Mouse (Mus musculus): ENCODE results near the gene Garnl3. TPM values are rescaled to one million over a fixed set of nuclear protein-coding genes. Genes with fewer than 3 reads are reported as not detected.
A peak's percentile ranks its signal among the peaks of the same experiment; 100 is the strongest.

Gene Garnl3
- polyA plus RNA-seq, 1 experiment from 2014 or later = 4.6 TPM

- 69% methylated on average over 5 of the region's 5 CpGs for WGBS
- no peak for ATAC-seq (replicated peaks; ENCODE audit: low FRiP score)
Observed at GRCm38 (mm10) chr2:32977114-32977513, 154.3 kb downstream of the Garnl3 start.

DNA sequence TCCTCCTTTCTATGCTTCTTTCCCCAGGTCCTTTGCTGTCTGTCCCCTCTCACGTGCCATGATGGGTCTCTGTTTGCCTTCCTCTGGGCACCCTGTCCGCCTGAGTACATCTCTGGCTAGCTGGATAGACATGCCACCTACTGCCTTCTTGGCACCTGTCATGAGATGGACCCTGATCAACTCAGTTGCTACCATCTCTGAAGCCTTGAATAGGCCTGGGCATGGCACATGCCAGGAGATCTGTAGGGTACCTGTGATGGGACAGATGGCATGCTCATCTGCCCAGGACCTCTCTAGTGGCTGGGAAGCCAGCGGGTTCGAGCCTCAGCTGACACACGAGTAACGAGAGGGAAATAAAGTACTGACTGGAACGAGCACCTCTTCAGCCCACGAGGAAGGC is 157.2 kb downstream of the Garnl3 start:
- ATAC-seq (replicated peaks; ENCODE audit: low FRiP score) = no peak
- Histone ChIP-seq H3K4me3 (ENCODE audit: low read depth, low read length) (no peak overlapping the region), H3K4me2 (no peak overlapping the region), H3K27me3 (replicated peaks; ENCODE audit: control insufficient read depth, insufficient read depth, low read length) (no peaks in the 10 kb centered on the region), H3K36me3 (ENCODE audit: control insufficient read depth, insufficient read depth, low read length) (no peaks in the 10 kb centered on the region), H3K9me3 (ENCODE audit: control insufficient read depth, low read length) (no peaks in the 10 kb centered on the region), H3K27ac (ENCODE audit: low read depth, low read length) (no peak overlapping the region), H3K9ac (ENCODE audit: low read depth, low read length) (no peak overlapping the region), H3K4me1 (replicated peaks; ENCODE audit: control insufficient read depth, insufficient read depth, low read length) (peaks cover 13% of the 10 kb centered on the region)
- 85% methylated on average over 8 of the region's 8 CpGs for WGBS
- DNase-seq (ENCODE audit: low spot score) = no peak

More at GRCm38 (mm10) chr2:32977114-32977513, 154.3 kb downstream of the Garnl3 start:
- H3K4me2 ChIP-seq = no peak overlapping the region
- no peak overlapping the region for H3K4me3 ChIP-seq (ENCODE audit: low read depth, low read length)
- no peak for DNase-seq (ENCODE audit: low spot score)
- no peaks in the 10 kb centered on the region for H3K27me3 ChIP-seq (replicated peaks; ENCODE audit: control insufficient read depth, insufficient read depth, low read length)
- H3K9me3 ChIP-seq (ENCODE audit: control insufficient read depth, low read length) = no peaks in the 10 kb centered on the region
- H3K4me1 ChIP-seq (replicated peaks; ENCODE audit: control insufficient read depth, insufficient read depth, low read length) = peaks cover 22% of the 10 kb centered on the region
- no peak overlapping the region for H3K27ac ChIP-seq (ENCODE audit: low read depth, low read length)
- no peaks in the 10 kb centered on the region for H3K36me3 ChIP-seq (ENCODE audit: control insufficient read depth, insufficient read depth, low read length)
- no peak overlapping the region for H3K9ac ChIP-seq (ENCODE audit: low read depth, low read length)

DNA sequence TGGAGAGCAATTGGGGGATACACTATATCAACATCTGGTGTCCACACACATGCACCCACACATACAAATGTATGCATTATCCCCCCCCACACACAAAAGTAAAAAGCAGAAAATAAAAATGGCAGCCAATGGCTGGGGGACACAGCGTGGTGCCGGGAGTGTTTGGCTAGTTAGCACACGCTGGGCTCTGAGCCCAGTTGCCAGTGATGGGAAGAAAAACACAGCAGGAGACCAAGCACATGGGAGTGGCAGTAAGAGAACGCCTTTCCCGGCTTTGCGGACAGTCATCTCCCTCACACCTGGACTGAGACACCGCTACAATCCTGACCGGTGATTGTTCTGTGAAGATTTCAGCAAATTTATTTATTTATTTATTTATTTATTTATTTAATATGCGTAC is 160.2 kb downstream of the Garnl3 start:
- no peak overlapping the region for H3K4me2 ChIP-seq
- ATAC-seq (replicated peaks; ENCODE audit: low FRiP score) = no peak
- 67% methylated on average over 9 of the region's 9 CpGs for whole genome bisulfite sequencing
- H3K36me3 ChIP-seq (ENCODE audit: control insufficient read depth, insufficient read depth, low read length) = no peaks in the 10 kb centered on the region
- no peak overlapping the region for H3K27ac ChIP-seq (ENCODE audit: low read depth, low read length)
- no peak overlapping the region for H3K4me3 ChIP-seq (ENCODE audit: low read depth, low read length)
- no peak for DNase-seq (ENCODE audit: low spot score)
- H3K9me3 ChIP-seq (ENCODE audit: control insufficient read depth, low read length) = no peaks in the 10 kb centered on the region
- H3K4me1 ChIP-seq (replicated peaks; ENCODE audit: control insufficient read depth, insufficient read depth, low read length) = peaks cover 8% of the 10 kb centered on the region
- H3K27me3 ChIP-seq (replicated peaks; ENCODE audit: control insufficient read depth, insufficient read depth, low read length) = no peaks in the 10 kb centered on the region
- no peak overlapping the region for H3K9ac ChIP-seq (ENCODE audit: low read depth, low read length)

DNA sequence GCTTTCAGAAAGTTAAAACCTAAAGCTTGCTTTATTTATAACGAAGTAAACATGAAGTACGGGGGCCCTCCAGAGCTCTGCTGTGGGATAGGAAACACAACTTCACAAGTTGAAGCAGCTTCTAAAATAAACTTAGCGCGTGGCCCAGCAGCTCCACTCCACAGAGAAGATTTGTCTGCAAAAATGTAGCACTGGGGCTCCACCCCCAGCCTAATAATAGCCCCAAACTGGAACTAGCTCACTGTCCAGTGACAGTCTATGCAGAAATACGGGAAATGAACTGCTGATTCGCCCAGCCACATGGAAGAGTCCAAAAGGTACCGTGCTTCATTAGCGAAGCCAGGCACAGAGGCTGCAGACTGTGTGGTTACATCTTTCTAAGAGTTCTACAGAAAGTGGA is 162.1 kb downstream of the Garnl3 start:
- Histone ChIP-seq H3K36me3 (ENCODE audit: control insufficient read depth, insufficient read depth, low read length) (peaks cover 3% of the 10 kb centered on the region), H3K9me3 (ENCODE audit: control insufficient read depth, low read length) (no peaks in the 10 kb centered on the region), H3K9ac (ENCODE audit: low read depth, low read length) (no peak overlapping the region), H3K4me2 (no peak overlapping the region), H3K4me1 (replicated peaks; ENCODE audit: control insufficient read depth, insufficient read depth, low read length) (peaks cover 15% of the 10 kb centered on the region), H3K27ac (ENCODE audit: low read depth, low read length) (no peak overlapping the region), H3K27me3 (replicated peaks; ENCODE audit: control insufficient read depth, insufficient read depth, low read length) (no peaks in the 10 kb centered on the region), H3K4me3 (ENCODE audit: low read depth, low read length) (no peak overlapping the region)
- WGBS = 73% methylated on average over 8 of the region's 8 CpGs
- no peak for DNase-seq (ENCODE audit: low spot score)
- no peak for ATAC-seq (replicated peaks; ENCODE audit: low FRiP score)

GRCm38 (mm10) chr2:32968024-32968614 is 163.3 kb downstream of the Garnl3 start:
- H3K4me2 ChIP-seq = peak overlapping the region; percentile 94
- no peak for ATAC-seq (replicated peaks; ENCODE audit: low FRiP score)
- DNase-seq (ENCODE audit: low spot score) = no peak
- peaks cover 15% of the 10 kb centered on the region for H3K36me3 ChIP-seq (ENCODE audit: control insufficient read depth, insufficient read depth, low read length)
- no peaks in the 10 kb centered on the region for H3K9me3 ChIP-seq (ENCODE audit: control insufficient read depth, low read length)
- 0 out of 2 replicates have a peak overlapping the region, but pooled peaks have one; percentile 96 for H3K27ac ChIP-seq (ENCODE audit: low read depth, low read length)
- peak overlapping the region; percentile 93; the same call in 1 of the 2 replicates for H3K9ac ChIP-seq (ENCODE audit: low read depth, low read length)
- WGBS = 84% methylated on average over 9 of the region's 9 CpGs
- H3K27me3 ChIP-seq (replicated peaks; ENCODE audit: control insufficient read depth, insufficient read depth, low read length) = no peaks in the 10 kb centered on the region
- H3K4me1 ChIP-seq (replicated peaks; ENCODE audit: control insufficient read depth, insufficient read depth, low read length) = peaks cover 24% of the 10 kb centered on the region
- H3K4me3 ChIP-seq (ENCODE audit: low read depth, low read length) = peak overlapping the region; percentile 75

DNA sequence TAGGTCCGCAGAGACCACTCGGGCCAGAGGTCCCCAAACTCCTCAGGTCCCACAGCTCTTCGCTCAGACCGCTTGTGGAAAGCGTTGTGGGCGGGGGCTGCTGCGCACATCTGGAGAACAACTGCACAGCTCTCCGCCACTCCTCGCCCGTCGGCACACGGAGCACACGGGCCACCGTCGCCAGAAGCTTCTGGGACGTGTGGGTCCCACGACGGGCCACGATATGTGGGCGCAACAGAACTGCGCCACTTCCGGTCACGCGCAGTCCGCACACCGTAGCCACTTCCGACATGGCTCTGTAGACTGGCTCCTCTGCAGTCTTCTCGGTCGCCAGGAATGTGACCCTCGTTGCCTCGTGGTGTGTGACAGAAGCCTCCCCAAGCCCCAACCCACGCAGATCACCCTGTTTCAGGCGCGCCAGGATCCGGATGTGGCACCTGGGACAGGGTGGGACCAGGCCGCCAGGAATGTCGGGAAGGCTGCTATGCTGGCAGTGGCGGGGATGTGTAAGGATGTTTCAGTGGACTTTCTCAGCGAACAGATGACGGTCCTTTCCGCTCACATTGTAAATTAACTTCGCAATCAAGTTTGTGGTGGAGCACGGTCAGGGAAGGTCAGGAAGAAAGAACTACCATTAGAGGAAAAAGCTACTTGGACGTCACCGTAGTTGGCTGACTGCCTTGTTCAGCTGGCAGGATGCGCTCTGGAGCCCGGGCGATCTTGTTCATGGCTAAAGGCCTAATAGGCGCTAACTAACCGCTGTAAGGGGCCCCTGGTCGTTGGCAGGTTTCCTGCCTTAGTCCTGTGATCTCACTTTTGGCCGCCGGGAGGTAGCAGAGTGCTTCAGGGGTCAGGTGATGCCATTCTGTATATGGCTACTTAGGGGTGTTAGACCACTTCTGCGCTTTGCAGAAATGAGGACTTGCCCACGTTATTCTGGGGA is 164.5 kb downstream of the Garnl3 start:
- H3K36me3 ChIP-seq (ENCODE audit: control insufficient read depth, insufficient read depth, low read length) = peaks cover 22% of the 10 kb centered on the region
- WGBS = under 1% methylated on average over 55 of the region's 55 CpGs
- peaks cover 27% of the 10 kb centered on the region for H3K4me1 ChIP-seq (replicated peaks; ENCODE audit: control insufficient read depth, insufficient read depth, low read length)

GRCm38 (mm10) chr2:32966184-32966688 is 165.2 kb downstream of the Garnl3 start:
- peak overlapping the region; percentile 93 for H3K9ac ChIP-seq (ENCODE audit: low read depth, low read length)
- 8% methylated on average over 13 of the region's 13 CpGs for whole genome bisulfite sequencing
- DNase-seq (ENCODE audit: low spot score) = no peak
- H3K4me2 ChIP-seq = peak overlapping the region; percentile 94
- H3K27ac ChIP-seq (ENCODE audit: low read depth, low read length) = peak overlapping the region; percentile 96
- H3K9me3 ChIP-seq (ENCODE audit: control insufficient read depth, low read length) = no peaks in the 10 kb centered on the region
- H3K27me3 ChIP-seq (replicated peaks; ENCODE audit: control insufficient read depth, insufficient read depth, low read length) = no peaks in the 10 kb centered on the region
- H3K4me3 ChIP-seq (ENCODE audit: low read depth, low read length) = peak overlapping the region; percentile 75
- ATAC-seq (replicated peaks; ENCODE audit: low FRiP score) = no peak
- peaks cover 27% of the 10 kb centered on the region for H3K4me1 ChIP-seq (replicated peaks; ENCODE audit: control insufficient read depth, insufficient read depth, low read length)
- peaks cover 22% of the 10 kb centered on the region for H3K36me3 ChIP-seq (ENCODE audit: control insufficient read depth, insufficient read depth, low read length)

More for the DNA sequence above, 164.5 kb downstream of the Garnl3 start:
- H3K9ac ChIP-seq (ENCODE audit: low read depth, low read length) = peak overlapping the region; percentile 93
- H3K4me3 ChIP-seq (ENCODE audit: low read depth, low read length) = peak overlapping the region; percentile 75
- DNase-seq (ENCODE audit: low spot score) (peak; percentile 86), ATAC-seq (replicated peaks; ENCODE audit: low FRiP score) (peak; percentile 81)
- peak overlapping the region; percentile 96 for H3K27ac ChIP-seq (ENCODE audit: low read depth, low read length)
- no peaks in the 10 kb centered on the region for H3K27me3 ChIP-seq (replicated peaks; ENCODE audit: control insufficient read depth, insufficient read depth, low read length)
- H3K9me3 ChIP-seq (ENCODE audit: control insufficient read depth, low read length) = no peaks in the 10 kb centered on the region
- H3K4me2 ChIP-seq = peak overlapping the region; percentile 94

DNA sequence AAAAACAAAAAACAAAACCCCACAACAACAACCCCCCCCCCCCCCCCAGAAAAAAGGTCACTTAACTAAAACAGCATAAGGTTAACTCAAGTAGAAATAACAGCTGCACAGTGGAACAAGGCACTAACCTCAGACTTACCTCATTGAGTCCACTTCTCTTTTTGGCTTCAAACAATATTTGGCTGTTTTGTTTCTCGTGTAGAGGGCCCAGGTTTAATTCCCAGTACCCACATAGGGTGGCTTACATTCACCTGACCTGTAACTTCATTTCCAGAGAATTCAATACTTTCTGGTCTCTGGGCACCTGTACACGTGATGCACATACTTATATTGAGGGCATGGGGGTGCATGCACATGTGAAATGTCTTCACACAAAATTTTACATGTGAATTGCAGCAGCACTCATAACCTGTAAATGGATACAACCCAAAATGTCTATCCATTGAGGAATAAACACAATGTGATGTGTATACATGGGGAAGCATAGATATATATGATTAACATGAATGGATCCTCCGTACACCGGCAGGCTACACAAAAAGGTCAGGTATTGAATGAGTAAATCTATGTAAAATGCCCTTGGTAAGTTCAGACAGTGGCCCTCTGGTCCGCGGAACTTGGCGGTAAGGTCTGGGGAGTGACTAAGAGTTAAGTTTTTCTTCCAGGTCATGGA is 165.8 kb downstream of the Garnl3 start:
- Histone ChIP-seq H3K36me3 (ENCODE audit: control insufficient read depth, insufficient read depth, low read length) (peaks cover 22% of the 10 kb centered on the region), H3K4me2 (peak overlapping the region; percentile 94), H3K27ac (ENCODE audit: low read depth, low read length) (peak overlapping the region; percentile 99), H3K9ac (ENCODE audit: low read depth, low read length) (peak overlapping the region; percentile 93), H3K9me3 (ENCODE audit: control insufficient read depth, low read length) (no peaks in the 10 kb centered on the region), H3K27me3 (replicated peaks; ENCODE audit: control insufficient read depth, insufficient read depth, low read length) (no peaks in the 10 kb centered on the region), H3K4me1 (replicated peaks; ENCODE audit: control insufficient read depth, insufficient read depth, low read length) (peaks cover 31% of the 10 kb centered on the region), H3K4me3 (ENCODE audit: low read depth, low read length) (peak overlapping the region; percentile 75)
- WGBS = 9% methylated on average over 7 of the region's 7 CpGs
- ATAC-seq (replicated peaks; ENCODE audit: low FRiP score) = no peak
- peak; percentile 53 for DNase-seq (ENCODE audit: low spot score)
